ENCODE assay signal across 8 mouse cellular contexts in the genomic region with DNA sequence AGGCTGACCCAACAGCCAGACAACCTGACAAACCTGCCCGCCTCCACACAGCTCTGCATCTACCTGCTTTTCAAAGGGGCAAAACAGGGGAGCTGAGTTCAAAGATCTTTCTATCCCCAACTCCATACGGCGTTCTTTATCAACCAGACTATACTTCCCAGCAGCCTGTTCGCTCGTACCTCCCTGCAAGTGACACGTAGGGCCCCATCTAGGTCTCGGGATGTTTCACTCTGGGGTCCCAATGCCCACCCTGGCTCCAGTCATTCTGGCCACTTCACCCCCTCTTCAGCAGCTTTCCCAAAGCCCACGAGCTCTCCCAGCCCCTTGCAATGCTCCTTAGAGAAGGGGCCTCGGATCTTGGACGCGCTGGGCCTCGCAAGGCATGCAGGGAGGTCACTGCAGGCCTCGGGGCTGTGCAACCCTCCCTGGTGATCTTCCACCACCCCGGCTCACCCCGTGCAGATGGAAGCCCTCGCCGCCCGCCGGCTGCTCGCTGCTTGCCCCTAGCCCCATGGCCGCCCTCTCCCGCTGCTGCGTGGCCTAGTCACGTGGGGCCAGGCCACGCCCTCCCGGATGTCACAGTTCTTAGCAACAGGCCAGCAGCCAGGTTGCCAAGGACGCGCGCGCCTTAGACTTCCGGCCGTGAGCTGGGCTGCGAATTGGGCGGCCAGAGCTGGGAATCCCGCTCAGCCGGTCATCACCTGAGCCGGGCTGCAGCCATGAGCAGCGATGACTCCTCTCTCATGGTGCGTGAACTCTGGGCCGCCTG. TPM values are rescaled to one million over a fixed set of nuclear protein-coding genes. Genes with fewer than 3 reads are reported as not detected.
DNase-seq lines count a peak whose midpoint lies in the region; ATAC-seq lines count a peak whose summit lies in the region.

A gene (minus strand): TSS at position 561 of the 769 bp plus-strand sequence.
A gene (plus strand): TSS at position 602 of the 769 bp plus-strand sequence.

- H3K9ac ChIP-seq in kidney, embryonic 15.5 days: peak within 1 kb of the TSS; percentile 86

- H3K9me3 ChIP-seq in heart, embryonic 10.5 days: no peaks in the 10 kb centered on the region
- no peaks in the 10 kb centered on the region for H3K9me3 ChIP-seq in kidney, embryonic 15.5 days (replicated peaks)

- H3K27ac ChIP-seq in heart, embryonic 10.5 days: peak within 1 kb of the TSS; percentile 94
- peak within 1 kb of the TSS; percentile 86 for H3K27ac ChIP-seq in kidney, embryonic 15.5 days

- H3K4me3 ChIP-seq in heart, embryonic 10.5 days: peak within 1 kb of the TSS; percentile 79
- peak within 1 kb of the TSS; percentile 80 for H3K4me3 ChIP-seq in kidney, embryonic 15.5 days (replicated peaks)

- H3K4me2 ChIP-seq in kidney, embryonic 15.5 days: peak within 1 kb of the TSS; percentile 90

- DNase-seq in B cell, adult 2 months: peak; percentile 95
- peak; percentile 94 for DNase-seq in brain, adult 2 months (ENCODE audit: low read depth, low spot score)
- DNase-seq in heart, embryonic 10.5 days (ENCODE audit: low spot score): peak; percentile 96
- DNase-seq in liver: peak; percentile 90
- DNase-seq in spleen, postnatal 4 days (ENCODE audit: low spot score in 2 of 2): peak; percentile 87 to 92

- ATAC-seq in erythroblast, adult 5-6 weeks (replicated peaks; ENCODE audit: low FRiP score, poor library complexity, severe bottlenecking): peak; percentile 90
- peak; percentile 96 for ATAC-seq in kidney, embryonic 15.5 days (replicated peaks; ENCODE audit: low FRiP score)
- peak; percentile 84 for ATAC-seq in monocyte, adult 5-6 weeks (replicated peaks; ENCODE audit: insufficient number of reproducible peaks, low FRiP score, low TSS enrichment, poor library complexity, severe bottlenecking)

- peaks cover 26% of the 10 kb centered on the region for H3K4me1 ChIP-seq in heart, embryonic 10.5 days
- H3K4me1 ChIP-seq in kidney, embryonic 15.5 days: peaks cover 29% of the 10 kb centered on the region

- H3K36me3 ChIP-seq in heart, embryonic 10.5 days: peaks cover 7% of the 10 kb centered on the region
- peaks cover 9% of the 10 kb centered on the region; the same call in 1 of the 2 replicates for H3K36me3 ChIP-seq in kidney, embryonic 15.5 days

- WGBS in heart, embryonic 10.5 days: 3% methylated on average over 40 of the region's 40 CpGs
- WGBS in kidney, embryonic 15.5 days: 2% methylated on average over 40 of the region's 40 CpGs

- H3K27me3 ChIP-seq in heart, embryonic 10.5 days (ENCODE audit: insufficient read depth, poor library complexity, severe bottlenecking): no peaks in the 10 kb centered on the region
- H3K27me3 ChIP-seq in kidney, embryonic 15.5 days: no peaks in the 10 kb centered on the region

RNA-seq across cellular contexts. Expression of the first gene that starts in this region (rescaled TPM):
- 1.0 and 3.5 TPM in 2 replicates for total RNA-seq in erythroblast, adult 5-6 weeks (2015; ENCODE audit: low replicate concordance)
- total RNA-seq in erythroblast, adult 5-6 weeks (2017; ENCODE audit: low replicate concordance): 0.56 and 2.7 TPM in 2 replicates
- polyA plus RNA-seq in heart, embryonic 10.5 days (2016; fragmentation: Nextera tagmentation; extraction: Ambion mirVana): 26.5 and 26.8 TPM in 2 replicates
- polyA plus RNA-seq in kidney, embryonic 15.5 days (2015; fragmentation: Nextera tagmentation; extraction: Ambion mirVana): 27.7 and 29.7 TPM in 2 replicates
- total RNA-seq in monocyte, adult 5-6 weeks (2017): 1.2 to 1.9 TPM (median 1.8 TPM) in 3 replicates

RNA-seq across cellular contexts. Expression of the second gene that starts in this region (rescaled TPM):
- total RNA-seq in erythroblast, adult 5-6 weeks (2015; ENCODE audit: low replicate concordance): 0.77 and 2.5 TPM in 2 replicates
- 1.2 and 2.0 TPM in 2 replicates for total RNA-seq in erythroblast, adult 5-6 weeks (2017; ENCODE audit: low replicate concordance)
- 0.28 and 0.48 TPM in 2 replicates for polyA plus RNA-seq in heart, embryonic 10.5 days (2016; fragmentation: Nextera tagmentation; extraction: Ambion mirVana)
- 0.26 and 0.29 TPM in 2 replicates for polyA plus RNA-seq in kidney, embryonic 15.5 days (2015; fragmentation: Nextera tagmentation; extraction: Ambion mirVana)
- not detected in 3 replicates for total RNA-seq in monocyte, adult 5-6 weeks (2017)

Comparison
In these comparisons a context has a peak if more than half of its experiments do, and no peak if none do; other contexts are left out.
1. Peak in every context shown above with its lines: DNase-seq, ATAC-seq, H3K4me3 ChIP-seq and H3K27ac ChIP-seq.